Mouse (Mus musculus) neural tube, embryonic 15.5 days (tissue): ENCODE results near the gene Pdcd1lg2. TPM values are rescaled to one million over a fixed set of nuclear protein-coding genes. Genes with fewer than 3 reads are reported as not detected.

Source experiments
- ATAC-seq: fragments of 200-750 bp; cut with Nextera tagmentation; 2 replicates; pipeline ENCODE4 v1.8.0; 2017; ENCODE audit warnings: mild to moderate bottlenecking, moderate TSS enrichment, moderate library complexity; ENCODE audit not compliant: low FRiP score
- H3K27ac ChIP-seq: fragments of 300-500 bp; sonication (generic); replicated peaks from 2 replicates; pipeline ENCODE4 v1.5.1; 2015; ENCODE audit warnings: mild to moderate bottlenecking, inconsistent platforms
- H3K27me3 ChIP-seq: fragments of 300-500 bp; sonication (generic); replicated peaks from 2 replicates; pipeline ENCODE4 v1.6.1; 2015; ENCODE audit warnings: inconsistent platforms
- H3K36me3 ChIP-seq: fragments of 300-500 bp; sonication (generic); 2 replicates; pipeline ENCODE4 v1.6.1; 2015; ENCODE audit warnings: inconsistent platforms
- H3K4me1 ChIP-seq: fragments of 300-500 bp; sonication (generic); 2 replicates; pipeline ENCODE4 v1.6.1; 2015; ENCODE audit warnings: inconsistent platforms
- H3K4me2 ChIP-seq: fragments of 300-500 bp; sonication (generic); 2 replicates; pipeline ENCODE4 v1.6.1; 2015; ENCODE audit warnings: inconsistent platforms, mild to moderate bottlenecking, moderate library complexity
- H3K4me3 ChIP-seq: fragments of 300-500 bp; sonication (generic); replicated peaks from 2 replicates; pipeline ENCODE4 v1.5.1; 2015; ENCODE audit warnings: mild to moderate bottlenecking, inconsistent platforms
- H3K9ac ChIP-seq: fragments of 300-500 bp; sonication (generic); replicated peaks from 2 replicates; pipeline ENCODE4 v1.6.1; 2015; ENCODE audit warnings: mild to moderate bottlenecking, inconsistent platforms
- H3K9me3 ChIP-seq: fragments of 300-500 bp; sonication (generic); replicated peaks from 2 replicates; pipeline ENCODE4 v1.6.1; 2016; ENCODE audit warnings: inconsistent platforms
- WGBS: fragments of 180-500 bp; shearing (Covaris S2); methylation state at CpG from one replicate; pipeline ENCODE4 v1.1.7; 2015; ENCODE audit warnings: mixed read lengths; 5-methylcytosine and 5-hydroxymethylcytosine counted together
- polyA plus RNA-seq: library from polyadenylated mRNA; unstranded; fragments of >200 nt; fragmentation: Nextera tagmentation; extraction: Ambion mirVana; gene quantifications from 2 replicates; pipeline ENCODE4 v1.2.1, GENCODE M21; 2015

Pdcd1lg2 gene
- polyA plus RNA-seq, 1 experiment from 2014 or later, result 0.09 TPM

DNA sequence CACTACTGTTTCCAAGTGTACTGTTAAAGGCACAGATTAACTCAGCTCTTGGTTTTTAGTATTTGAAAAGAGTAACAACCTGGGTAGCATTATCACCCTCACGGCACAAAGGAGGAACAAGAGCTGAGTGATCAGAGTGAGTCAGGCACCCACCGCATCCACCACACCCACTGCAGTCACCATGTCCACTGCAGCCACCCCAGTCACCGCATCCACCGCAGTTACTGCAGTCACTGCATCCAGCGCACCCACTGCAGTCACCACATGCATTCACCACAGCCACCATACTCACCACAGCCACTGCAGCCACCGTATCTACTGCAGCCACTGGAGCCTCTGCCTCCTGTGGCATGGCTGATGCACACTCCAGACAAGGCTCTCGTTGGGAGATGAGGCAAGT is 99.1 kb downstream of the Pdcd1lg2 start:
- Histone ChIP-seq H3K4me3 (no peak overlapping the region), H3K4me2 (no peak overlapping the region), H3K9me3 (no peaks in the 10 kb centered on the region), H3K36me3 (no peaks in the 10 kb centered on the region), H3K9ac (no peak overlapping the region), H3K4me1 (no peaks in the 10 kb centered on the region), H3K27me3 (no peaks in the 10 kb centered on the region), H3K27ac (no peak overlapping the region)
- no peak for ATAC-seq
- WGBS, result 91% methylated on average over 7 of the region's 7 CpGs

DNA sequence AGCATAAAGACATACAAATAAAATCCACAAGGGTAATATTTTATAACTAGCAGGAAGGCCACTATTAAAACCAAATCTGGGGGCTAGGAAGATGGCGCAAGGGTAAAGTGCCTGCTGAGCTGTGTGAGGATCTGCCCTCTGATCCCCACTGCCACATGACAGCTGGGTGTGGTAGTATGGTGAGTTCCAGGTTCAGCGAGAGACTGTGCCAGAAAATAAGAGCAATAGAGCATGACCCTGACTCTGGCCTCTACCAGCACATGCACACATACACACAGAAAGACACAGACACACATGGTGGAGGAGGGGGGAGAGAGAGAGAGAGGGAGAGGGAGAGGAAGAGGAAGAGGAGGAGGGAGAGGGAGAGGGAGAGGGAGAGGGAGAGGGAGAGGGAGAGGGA is 101.1 kb downstream of the Pdcd1lg2 start:
- Histone ChIP-seq H3K4me1 (no peaks in the 10 kb centered on the region), H3K4me2 (no peak overlapping the region), H3K27ac (no peak overlapping the region), H3K27me3 (no peaks in the 10 kb centered on the region), H3K9ac (no peak overlapping the region), H3K36me3 (no peaks in the 10 kb centered on the region), H3K4me3 (no peak overlapping the region), H3K9me3 (no peaks in the 10 kb centered on the region)
- WGBS, result 81% methylated on average over 2 of the region's 2 CpGs
- ATAC-seq, result no peak

DNA sequence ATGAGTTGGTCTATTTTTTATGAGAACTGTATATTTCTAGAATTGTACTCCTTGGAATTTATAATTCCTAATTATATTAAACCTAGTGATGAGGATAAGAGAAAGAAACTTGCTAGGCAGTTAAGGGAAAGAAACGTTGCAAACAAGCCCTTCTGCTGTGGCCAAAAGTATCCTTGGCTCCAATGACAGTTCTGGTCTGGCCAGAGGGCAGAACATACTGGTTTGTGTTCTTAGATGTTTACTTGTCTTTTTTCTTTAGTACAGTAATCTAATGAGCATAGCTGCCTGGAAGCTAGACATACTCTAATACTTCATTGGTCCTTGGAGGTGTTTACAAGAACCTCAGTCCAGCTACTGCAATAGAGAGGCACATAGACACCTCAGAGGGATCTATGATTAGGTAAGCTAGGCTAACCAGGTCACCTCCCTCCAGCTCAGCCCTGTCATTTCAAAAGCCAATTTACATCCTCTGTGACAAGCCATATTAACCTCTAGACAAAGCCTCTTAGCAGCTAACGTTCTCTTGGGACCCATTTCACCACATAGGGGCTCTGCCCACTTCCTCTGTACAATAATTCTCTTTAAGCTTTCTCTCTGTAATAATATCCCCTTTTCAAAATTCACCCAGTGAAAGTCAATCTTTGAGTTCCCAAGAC is 102.5 kb downstream of the Pdcd1lg2 start:
- no peak for ATAC-seq
- Histone ChIP-seq H3K4me3 (no peak overlapping the region), H3K36me3 (no peaks in the 10 kb centered on the region), H3K27ac (no peak overlapping the region), H3K27me3 (no peaks in the 10 kb centered on the region), H3K9ac (no peak overlapping the region), H3K4me2 (no peak overlapping the region), H3K9me3 (no peaks in the 10 kb centered on the region), H3K4me1 (no peaks in the 10 kb centered on the region)
- 52% methylated on average over 2 of the region's 2 CpGs for WGBS

DNA sequence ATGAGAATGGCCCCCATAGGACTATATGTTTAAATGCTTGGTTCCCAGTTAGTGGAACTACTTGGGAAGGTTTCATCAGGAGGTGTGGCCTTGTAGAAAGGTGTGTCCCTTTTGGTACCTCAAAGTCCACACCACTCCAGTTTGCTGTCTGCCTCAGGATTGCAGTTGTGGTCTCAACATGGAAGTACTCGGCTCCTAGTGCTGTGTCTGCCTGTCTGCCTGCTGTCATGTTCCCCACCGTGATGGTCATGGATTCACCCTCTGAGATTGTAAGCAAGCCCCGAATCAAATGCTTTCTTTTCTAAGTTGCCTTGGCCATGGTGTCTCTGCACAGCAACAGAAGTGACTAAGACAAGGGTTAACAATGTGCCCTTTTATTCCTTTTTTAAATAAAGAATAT is 103.4 kb downstream of the Pdcd1lg2 start:
- WGBS, result 93% methylated on average over 3 of the region's 3 CpGs
- Histone ChIP-seq H3K9ac (no peak overlapping the region), H3K27me3 (no peaks in the 10 kb centered on the region), H3K36me3 (no peaks in the 10 kb centered on the region), H3K27ac (no peak overlapping the region), H3K4me1 (no peaks in the 10 kb centered on the region), H3K4me2 (no peak overlapping the region), H3K4me3 (no peak overlapping the region), H3K9me3 (no peaks in the 10 kb centered on the region)
- no peak for ATAC-seq

DNA sequence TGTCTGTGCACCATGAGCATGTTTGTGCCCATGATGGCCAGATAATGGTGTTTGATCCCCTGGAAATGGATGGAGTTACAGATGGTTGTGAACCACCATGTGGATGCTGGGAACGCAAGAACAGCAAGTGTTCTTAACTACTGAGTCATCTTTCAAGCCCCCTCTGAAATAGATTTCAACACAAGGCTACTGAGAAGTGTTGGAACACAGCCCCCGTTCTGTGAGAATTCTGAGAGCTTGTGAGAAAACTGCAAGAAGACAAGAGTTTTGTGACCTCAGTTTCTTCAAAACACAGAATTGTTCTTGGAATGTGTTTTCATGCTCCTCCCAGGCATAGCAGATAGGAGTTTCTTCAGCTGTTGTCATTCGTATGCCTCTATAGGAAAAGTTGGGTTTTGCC is 104.7 kb downstream of the Pdcd1lg2 start:
- 97% methylated on average over 3 of the region's 3 CpGs for WGBS
- Histone ChIP-seq H3K27ac (no peak overlapping the region), H3K4me2 (no peak overlapping the region), H3K9me3 (no peaks in the 10 kb centered on the region), H3K4me3 (no peak overlapping the region), H3K27me3 (no peaks in the 10 kb centered on the region), H3K9ac (no peak overlapping the region), H3K36me3 (no peaks in the 10 kb centered on the region), H3K4me1 (no peaks in the 10 kb centered on the region)
- no peak for ATAC-seq

DNA sequence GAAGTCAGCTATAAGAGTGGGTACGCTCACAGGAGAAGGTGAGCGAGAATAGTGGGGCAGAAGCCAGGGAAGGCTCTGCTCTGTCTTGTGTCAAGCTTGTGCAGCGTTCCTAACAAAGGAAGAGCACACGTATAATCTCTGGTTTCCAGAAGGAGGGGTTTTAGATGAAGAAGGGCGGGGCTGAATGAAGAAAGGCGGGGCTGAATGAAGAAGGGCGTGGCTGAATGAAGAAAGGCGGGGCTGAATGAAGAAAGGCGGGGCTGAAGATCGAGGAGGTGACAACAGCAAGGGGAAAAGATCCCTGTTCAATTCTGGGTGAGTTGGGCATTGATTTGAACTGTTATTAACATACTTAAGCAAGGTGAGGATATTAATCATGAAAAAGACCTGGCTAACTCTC is 105.3 kb downstream of the Pdcd1lg2 start:
- ATAC-seq, result no peak
- WGBS, result 79% methylated on average over 10 of the region's 10 CpGs
- Histone ChIP-seq H3K9ac (no peak overlapping the region), H3K27me3 (no peaks in the 10 kb centered on the region), H3K4me1 (no peaks in the 10 kb centered on the region), H3K4me3 (no peak overlapping the region), H3K27ac (no peak overlapping the region), H3K4me2 (no peak overlapping the region), H3K36me3 (no peaks in the 10 kb centered on the region), H3K9me3 (no peaks in the 10 kb centered on the region)

DNA sequence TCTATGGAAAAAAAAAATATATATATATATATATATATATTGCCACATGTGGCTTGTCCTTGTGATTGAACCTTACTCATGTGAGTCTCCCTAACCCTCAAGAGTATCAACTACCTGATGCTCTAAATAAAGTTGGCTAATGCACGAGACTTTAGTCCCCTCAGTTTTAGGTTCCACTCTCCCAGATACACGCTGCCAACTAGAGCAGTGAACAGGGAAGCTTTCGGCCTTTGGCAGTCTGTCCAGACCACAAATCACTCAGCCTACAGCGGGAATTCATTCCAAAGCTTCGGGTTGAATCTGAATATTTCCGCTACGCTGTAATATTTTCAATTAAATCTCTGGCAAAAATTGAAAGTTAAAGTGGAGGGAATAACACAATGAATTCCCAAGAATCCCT is 107.7 kb downstream of the Pdcd1lg2 start:
- Histone ChIP-seq H3K36me3 (no peaks in the 10 kb centered on the region), H3K9ac (no peak overlapping the region), H3K4me1 (peaks cover 13% of the 10 kb centered on the region), H3K4me3 (no peak overlapping the region), H3K9me3 (no peaks in the 10 kb centered on the region), H3K4me2 (no peak overlapping the region), H3K27me3 (no peaks in the 10 kb centered on the region), H3K27ac (no peak overlapping the region)
- 73% methylated on average over 7 of the region's 7 CpGs for WGBS
- ATAC-seq, result no peak

DNA sequence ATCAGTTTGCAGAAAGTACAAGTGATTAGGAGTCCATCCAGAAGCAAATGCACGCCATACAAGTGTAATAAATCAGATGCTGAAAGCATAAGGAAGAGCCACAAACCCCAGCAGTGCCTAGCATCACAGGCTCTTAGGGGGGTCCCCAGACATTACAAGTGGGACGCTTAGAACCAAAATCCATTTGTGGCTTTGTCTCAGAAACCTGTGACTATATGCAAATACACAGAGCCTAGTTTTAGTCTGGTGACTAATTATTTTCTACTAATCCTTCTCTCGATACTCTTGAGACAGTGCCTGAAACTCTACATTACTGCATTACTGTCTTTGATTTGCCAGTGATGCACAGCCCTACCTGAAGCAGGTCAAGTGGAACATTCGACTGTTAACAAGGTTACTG is 108.2 kb downstream of the Pdcd1lg2 start:
- Histone ChIP-seq H3K27ac (no peak overlapping the region), H3K9ac (no peak overlapping the region), H3K4me1 (peaks cover 18% of the 10 kb centered on the region), H3K4me3 (no peak overlapping the region), H3K27me3 (no peaks in the 10 kb centered on the region), H3K4me2 (no peak overlapping the region), H3K9me3 (no peaks in the 10 kb centered on the region), H3K36me3 (no peaks in the 10 kb centered on the region)
- 67% methylated on average over 4 of the region's 4 CpGs for WGBS
- no peak for ATAC-seq

Other genes starting within 250 kb of the Pdcd1lg2 start
- 10.9 and 11.9 TPM in 2 replicates for gene Jak2, start 159.1 kb upstream of the Pdcd1lg2 start, polyA plus RNA-seq
- 1.7 and 3.2 TPM in 2 replicates for gene Insl6, start 85.6 kb upstream of the Pdcd1lg2 start, polyA plus RNA-seq
- 3.6 and 4.5 TPM in 2 replicates for gene Rln1, start 76.2 kb upstream of the Pdcd1lg2 start, polyA plus RNA-seq
- gene Plgrkt, start 43.5 kb upstream of the Pdcd1lg2 start, polyA plus RNA-seq, result 75.7 and 132 TPM in 2 replicates
- gene Cd274, start 43.5 kb upstream of the Pdcd1lg2 start, polyA plus RNA-seq, result 0.81 and 4.5 TPM in 2 replicates
- gene Ric1, start 111.4 kb downstream of the Pdcd1lg2 start, polyA plus RNA-seq, result 13.8 and 14.6 TPM in 2 replicates
- gene Ermp1, start 237.5 kb downstream of the Pdcd1lg2 start, polyA plus RNA-seq, result 11.7 and 12.8 TPM in 2 replicates